Mouse (Mus musculus) hindlimb bud, embryonic 11.5 days (tissue): ENCODE results near the gene Hoxa4.

Source experiments
- DNase-seq: peaks from one replicate; pipeline ENCODE4 v3.0.0-alpha.2; 2012; ENCODE audit warnings: low read depth, low spot score; ENCODE audit errors: extremely low spot score

Hoxa4 gene

DNA sequence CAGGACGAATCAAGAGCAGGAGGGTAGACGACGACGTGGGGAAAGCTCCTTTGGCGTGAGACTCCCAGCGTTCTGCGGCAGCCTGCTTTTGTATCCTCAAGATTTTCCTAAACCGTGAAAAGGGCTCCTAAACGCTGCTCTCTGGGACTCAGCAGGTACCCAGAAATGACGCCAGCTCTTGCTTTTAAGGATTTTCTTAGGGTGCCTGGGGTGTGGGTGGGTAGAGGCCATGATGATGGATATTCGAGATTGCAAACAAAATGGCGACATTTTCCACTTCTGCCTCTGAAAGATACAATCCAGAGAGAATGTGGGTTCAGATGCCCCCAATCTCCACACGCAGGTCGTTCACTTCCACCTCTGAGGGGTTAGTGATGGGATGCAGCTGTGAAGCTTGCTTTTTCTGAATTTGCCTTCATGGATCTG, 23.8 kb downstream of the Hoxa4 start:
- DNase-seq: no peak

DNA sequence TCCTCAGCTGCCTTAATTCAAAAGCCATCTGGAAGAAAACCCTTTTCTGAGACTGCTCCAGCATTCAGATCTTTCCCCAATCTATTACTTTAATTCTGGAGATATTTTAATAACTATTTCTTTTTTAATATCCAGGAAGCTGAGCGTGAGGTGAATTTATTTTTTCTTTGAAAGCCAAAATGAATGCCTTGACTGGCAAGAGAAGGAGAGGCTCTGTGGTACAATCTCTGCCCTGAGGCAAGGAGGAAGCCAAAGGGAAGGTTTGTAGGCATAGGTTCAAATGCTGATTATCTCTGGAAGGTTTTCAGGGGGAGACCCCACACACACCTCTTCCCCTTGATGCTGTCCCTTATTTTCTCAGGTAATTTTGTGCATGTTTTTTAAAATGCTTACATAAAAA, 24.4 kb downstream of the Hoxa4 start:
- no peak for DNase-seq

DNA sequence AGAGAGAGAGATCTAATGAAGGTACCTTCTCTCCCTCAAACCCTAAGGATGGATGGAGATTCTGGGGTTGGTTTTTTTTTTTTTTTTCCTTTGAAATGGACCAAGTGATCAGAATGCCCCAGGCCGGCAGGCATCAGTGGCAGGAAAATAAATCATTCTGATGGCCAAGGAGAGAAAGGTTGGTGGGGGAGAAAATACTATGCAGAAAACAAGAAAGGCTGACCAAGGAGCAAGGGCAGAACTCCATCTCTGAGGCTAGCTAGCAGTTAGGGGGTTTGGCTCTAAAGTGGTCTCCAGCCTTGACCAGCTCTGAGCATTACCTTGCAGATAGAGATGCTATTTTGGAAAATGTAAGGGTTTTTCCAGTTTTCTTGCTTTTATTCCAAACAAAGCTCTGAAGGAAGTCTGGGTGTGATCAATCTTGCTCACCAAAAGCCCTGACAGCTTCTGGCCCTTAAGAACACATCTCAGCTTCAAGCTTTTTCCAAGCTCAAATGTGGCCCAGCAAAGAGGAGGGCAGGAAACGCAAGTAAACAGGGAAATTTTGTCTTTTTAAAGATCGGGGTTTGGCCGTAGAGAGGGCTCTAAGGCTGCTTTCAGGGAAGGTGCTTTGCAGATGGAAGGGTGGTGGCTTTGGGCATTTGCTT, 25.0 kb downstream of the Hoxa4 start:
- no peak for DNase-seq

DNA sequence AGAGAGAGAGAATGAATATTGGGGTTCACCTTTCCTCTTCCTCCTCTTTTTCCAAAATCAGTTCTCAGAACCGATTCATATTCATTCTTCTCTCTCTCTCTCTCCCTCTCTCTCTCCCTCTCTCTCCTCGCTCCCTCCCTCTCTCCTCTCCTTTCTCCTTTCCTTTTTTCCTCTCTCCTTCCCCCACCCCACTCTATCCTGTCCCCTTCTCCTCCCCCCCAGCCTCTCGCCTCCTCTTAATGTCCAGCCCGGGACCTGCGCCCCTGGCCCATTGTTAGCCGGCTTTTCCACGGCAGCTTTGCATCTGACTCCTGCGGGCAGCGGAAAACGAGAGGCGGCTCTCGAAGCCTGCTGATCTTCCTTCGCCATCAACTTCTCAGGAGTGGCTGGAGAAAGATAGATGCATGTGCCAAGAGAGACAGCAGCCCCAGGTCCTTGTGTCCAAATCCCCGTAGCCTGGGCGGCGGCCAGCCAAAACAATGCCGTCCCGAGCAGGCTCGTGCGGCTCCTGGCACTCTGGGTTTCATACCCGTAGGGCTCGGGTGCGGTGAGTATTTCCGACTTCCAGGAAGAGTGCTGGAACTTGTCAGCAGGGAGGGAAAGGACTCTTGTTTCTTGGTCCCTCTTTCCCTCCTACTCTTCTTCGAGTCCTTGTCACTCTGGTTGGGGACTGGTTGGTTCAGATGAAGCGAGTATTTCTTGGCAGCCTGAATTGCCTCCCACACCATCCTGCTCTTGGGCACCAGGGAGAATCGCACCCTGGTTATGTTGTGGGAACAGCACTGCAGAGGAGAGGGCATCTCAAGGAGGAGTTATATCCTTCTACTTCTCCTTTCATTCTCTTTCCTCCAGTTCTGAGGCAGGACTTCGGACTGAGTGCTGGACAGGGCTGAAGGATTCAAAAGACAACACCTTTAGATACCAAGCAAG, 25.8 kb downstream of the Hoxa4 start:
- DNase-seq: no peak

DNA sequence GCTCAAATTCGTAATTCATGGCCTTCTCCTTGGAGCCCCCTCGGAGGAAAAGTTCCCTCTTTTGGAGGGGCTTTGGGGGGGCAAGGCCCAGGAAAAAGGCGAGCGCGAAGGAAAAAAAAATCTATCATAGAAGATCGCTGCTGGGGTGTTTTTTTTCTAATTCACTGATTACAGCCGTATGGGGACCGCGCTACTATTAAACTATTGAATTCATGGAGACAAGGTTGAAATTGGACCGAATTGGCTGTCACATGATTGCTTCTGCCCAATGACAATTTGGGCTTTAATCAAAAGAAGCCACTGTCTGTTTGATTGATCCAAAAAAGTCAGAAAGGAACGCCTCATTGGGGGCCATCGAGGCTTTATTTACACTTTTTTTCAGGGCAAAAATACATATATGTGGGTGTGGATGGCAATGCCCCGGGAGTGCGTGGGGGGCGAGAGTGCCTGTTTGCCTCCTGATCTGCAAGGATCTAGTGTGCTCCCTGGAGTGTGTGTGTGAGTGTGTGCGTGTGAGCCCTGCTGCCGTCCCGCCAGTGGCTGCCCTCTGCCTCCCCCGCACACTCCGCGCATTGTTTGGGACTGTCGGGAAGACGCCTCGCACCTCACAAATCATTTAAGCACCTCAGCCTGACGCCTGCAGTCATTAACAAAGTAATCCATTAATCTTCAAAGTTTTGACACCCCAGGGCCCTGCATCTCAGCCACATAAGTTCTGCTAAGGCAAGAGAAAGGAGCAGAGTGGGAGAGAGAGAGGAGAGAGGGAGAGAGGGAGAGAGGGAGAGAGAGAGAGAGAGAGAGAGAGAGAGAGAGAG, 26.7 kb downstream of the Hoxa4 start, which contains the start of gene Hoxa2:
TSS of gene Hoxa2 (minus strand) at position 206 of the 815 bp plus-strand sequence.
- no peak for DNase-seq

DNA sequence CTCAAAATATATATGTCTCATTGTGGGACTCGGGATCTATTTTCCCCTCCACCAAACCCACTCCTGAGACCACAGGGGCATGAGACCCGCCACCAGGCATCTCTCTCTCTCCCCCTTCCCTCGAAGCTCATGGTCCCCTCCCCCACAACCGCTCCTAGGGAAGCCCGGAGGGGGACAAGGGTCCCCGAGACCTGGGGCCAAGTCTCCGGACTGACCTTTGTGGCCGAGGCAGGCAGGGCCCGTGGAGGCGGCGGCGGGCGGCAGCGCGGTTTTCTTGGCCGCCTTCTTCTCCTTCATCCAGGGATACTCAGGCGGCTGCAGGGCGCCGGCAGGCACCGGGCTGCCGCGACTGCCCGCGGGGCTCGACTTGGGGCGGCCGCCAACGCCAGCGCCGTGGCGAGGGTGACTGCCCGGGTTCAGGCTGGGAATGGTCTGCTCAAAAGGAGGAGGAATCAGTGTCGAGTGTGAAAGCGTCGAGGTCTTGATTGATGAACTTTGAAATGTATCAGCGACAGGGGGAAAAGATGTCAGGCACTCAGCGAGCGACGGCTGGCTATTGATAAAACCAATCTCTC, 27.4 kb downstream of the Hoxa4 start:
- DNase-seq: no peak

DNA sequence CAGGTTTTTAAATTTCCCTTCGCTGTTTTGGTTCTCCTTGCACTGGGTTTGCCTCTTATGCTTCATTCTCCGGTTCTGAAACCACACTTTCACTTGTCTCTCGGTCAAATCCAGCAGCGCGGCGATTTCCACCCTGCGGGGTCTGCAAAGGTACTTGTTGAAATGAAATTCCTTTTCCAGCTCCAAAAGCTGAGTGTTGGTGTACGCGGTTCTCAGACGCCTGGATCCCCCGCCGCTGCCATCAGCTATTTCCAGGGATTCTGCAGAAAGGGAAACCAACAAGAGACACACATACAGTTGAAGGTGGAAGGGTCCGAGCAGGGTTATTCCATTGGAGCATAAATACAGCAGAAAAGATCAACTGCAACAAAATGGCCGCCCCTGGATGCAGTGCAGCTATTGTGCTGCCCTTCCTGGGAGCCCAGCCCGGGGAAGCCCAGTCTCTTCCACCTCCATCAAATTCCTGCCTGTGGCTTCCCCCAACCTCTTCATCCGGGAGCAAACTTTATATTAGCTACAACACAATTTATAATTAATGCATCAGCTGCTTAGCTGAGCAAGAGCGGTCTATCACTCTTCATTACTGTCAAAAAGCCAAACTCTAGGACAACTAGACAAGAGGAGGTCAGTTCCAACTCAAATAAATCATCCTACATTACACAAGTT, 28.1 kb downstream of the Hoxa4 start:
- no peak for DNase-seq

DNA sequence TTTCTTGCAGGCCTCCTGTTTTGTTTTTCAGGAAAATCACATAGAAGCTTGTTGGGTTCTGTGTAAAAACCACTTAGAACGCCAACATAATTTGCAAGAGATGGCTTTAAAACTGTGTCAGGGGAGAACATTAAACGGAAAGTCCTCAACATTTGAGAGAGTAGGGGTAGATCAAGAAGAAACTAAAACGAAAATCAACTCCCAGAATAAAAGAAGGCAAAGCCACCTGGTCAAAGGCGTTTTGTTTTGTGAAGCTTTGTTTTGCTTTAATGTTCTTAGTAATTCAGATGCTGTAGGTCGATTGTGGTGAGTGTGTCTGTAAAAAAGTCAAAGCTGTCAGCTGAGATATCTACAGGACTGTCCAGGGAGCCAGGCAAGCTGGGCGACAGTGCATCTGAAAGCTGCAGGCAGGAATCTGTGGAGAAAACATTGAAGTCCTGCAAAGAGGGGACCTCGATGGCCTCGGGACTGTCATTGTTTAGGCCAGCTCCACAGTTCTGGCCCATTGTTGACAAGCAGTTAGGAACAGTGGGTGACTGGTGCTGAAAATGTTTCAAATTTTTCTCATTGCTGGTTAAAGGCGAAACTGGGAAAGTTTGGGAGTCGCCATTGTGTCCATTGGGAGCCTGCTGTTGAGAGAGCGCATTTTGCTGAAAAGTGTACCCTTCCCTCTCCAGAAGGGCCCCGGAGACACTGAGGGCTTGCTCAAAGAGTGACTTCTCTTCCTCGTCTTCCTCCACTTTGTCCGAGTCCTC, 28.8 kb downstream of the Hoxa4 start:
- no peak for DNase-seq

DNA sequence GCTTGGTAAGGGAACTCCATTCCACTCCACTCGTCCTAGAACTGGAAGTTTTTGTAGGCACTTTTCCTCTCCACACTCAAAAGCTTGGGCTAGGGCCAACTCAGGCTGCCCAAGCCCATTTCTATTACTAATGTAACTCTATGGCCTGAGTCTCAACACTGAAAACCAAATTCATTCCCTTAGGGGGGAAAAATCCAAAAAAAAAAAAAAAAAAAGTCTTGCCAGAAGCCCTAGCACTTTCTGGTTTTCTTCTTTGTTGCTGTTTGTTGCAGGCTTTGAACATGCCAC, 29.5 kb downstream of the Hoxa4 start:
- DNase-seq: no peak

DNA sequence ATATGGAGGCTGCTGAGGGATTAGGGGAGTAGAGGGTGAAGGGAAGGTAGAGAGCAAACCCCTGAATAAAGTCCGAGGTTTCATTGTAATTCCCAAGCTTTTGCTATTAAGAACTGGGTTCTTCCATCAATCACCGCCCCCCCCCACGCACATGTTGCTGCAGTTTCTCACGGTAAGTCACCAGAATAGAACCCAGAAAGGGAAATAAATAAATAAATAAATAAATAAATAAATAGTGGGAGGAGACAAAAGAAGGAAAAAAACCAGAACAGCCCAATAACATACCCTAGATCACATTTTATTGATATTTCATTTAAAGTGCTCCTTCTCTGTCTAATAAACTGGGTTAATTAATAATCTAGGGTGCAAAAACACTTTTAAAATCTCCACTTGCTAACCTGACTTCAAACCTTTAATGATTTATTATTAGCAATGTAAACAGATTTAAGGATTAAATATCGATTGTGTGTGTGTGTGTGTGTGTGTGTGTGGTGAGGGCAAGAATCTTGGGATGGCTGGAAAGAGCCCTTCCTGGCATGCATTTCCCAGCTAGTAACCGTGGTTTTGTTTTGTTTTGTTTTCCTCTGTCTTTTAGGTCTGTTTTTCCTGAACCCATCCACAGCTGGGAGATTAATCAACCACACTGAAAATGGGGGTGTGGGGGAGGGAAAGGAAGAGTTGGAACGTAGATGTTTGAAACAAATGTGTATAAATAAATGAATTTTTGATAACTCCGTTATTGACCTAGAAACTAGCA, 30.0 kb downstream of the Hoxa4 start:
- DNase-seq: no peak

DNA sequence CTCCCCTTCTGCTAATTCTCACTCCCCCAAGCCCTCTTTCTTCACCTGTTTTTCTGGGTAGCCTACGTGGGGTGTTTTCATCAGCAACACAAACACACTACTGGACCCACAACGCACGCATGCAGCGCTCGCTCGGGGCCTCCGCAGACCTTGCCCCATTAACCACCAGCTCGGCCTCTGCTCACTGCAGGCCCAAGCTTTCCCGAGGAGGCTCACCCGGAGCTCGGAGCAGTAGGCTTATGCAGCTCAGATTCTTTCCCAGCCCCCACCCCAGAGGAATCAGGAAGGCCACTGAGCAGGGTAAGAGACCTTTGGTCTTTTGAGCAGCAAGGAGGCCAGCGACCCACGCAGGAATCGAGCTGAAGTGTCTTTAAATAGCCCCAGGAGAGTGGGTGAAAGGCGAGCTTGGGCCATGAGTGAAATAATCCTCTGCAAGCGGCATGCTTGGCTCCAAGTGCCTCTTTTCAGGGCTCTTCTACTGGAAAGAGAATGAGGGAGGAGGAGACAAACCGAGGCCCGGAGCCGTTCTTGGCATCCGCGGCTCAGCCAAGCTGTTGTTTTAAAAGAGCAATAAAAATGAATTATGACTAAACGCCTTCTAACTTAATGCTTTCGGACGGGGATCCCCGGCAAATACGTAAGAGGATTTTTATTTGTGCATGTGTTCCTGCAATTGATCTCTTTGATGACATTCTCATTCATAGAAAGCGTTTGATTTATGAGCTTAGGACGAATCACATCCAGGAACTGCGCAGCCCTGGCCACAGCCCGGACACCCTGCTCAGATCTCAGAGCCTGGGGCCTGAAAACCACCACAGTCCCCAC, 30.8 kb downstream of the Hoxa4 start:
- DNase-seq: no peak

DNA sequence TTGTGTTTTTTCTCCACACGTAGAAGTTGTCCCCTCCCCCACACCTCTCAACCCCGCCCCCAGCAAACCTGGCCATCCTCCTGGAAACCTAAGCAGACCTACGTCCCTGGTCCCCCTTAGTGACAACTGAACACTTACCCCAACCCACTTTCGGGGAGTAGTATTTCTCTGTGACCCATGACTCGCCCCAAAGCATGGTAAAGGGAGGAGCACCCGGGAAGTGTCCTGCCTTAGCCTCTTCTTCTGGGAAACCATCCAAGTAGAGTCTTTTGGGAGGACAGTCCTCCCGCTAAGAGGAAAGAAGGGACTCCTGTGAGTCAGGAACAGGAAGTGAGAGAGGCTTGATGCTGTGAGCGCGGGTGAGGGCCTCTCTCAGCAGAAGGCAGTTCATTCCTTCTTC, 31.6 kb downstream of the Hoxa4 start:
- DNase-seq: no peak

DNA sequence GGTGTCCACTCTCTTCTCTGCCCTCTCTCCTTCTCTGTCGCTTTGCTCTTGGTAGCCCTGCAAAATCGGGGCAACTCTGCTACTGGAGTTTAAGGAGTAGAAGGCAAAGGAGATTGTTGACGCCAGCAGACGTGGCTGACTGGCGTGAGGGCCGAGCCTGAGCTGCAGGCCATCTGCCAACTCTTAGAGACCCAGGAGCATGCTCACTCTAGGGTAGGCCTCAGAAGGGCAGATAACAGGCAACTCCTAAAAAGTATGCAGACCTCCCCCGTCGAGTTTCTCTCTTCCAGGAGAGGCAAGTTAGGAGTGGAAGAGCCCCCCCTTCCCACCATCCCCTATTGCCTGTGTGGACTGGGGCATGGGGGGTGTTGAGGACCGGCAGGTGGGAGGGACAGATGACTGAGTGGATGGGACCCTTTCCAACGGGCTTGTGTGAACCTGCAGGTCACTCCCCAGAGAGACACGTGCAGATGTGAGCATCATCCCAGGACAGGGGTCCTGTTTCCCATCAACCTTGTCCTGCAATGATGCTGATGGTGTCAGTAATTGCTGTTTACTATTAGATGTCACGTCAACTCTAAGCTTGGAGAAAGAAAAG, 32.3 kb downstream of the Hoxa4 start:
- DNase-seq: no peak

DNA sequence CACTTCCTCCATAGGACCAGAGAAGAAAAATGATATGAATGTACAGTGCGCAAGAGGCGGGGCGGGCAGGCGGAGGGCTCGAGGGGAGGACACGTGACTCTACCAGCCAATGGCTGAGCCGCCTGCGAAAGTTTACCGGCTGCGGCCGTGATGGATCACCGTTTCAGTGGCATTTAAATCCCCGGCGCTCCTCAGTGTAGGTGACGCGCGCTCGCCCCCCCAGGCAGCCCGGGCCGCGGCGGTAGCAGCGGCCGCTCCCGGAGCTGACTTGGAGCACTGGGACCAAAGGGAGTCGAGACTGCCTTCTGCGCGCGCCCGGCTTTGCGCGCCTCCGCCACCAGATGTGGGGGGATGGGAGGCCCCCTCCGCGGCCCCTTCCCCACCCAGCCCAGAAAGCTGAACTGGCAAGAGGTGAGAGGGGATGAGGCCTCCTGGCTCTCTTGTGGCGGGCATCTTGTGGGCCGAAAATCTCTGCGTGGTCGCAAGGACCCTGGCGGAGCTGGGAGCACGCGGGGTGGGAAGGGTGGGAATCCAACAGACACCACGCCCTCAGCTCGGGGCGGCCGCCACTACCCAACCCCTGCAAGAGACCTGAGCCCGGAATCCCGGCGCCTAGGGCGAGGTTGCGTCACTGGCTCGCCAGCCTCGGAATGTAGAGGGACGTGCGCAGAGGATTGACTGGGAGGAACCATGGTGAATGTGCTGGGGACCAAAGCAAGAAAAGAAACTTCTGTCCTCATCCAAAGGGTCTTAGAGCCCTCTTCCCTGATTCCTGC, 33.1 kb downstream of the Hoxa4 start, which contains the start of gene Hoxa1:
TSS of gene Hoxa1 (minus strand) at position 42 of the 776 bp plus-strand sequence.
- DNase-seq: no peak

DNA sequence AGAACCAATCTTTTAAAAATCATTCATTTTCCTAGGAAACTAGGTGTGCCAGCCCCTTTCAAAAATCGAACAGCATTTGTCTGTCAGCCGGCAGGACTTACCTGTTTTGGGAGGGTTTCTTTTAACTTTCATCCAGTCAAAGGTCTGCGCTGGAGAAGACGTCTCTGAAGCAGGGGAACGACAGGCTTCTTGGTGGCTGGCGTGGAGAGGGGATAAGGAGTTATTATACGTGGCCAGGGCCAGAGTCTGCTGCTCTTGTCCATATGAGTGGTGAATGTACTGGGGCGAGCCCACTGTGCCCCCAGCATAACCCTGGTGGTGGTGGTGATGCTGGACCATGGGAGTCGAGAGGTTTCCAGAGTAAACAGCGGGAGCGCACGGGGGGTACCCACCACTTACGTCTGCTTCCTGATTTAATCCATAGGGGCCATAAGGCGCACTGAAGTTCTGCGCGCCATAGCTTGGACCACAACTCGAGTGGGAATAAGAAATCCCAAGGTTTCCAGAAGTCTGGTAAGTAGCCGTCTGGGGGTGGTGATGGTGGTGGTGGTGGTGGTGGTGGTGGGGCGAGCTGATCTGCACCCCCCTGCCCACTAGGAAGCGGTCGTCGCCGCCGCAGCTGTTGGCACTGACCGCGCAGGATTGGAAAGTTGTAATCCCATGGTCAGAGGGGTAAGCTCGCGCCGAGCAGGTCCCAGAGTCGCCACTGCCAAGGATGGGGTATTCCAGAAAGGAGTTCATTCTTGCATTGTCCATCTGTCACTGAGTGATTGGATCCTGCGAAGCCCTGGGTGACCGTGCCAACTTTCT, 33.9 kb downstream of the Hoxa4 start:
- no peak for DNase-seq

DNA sequence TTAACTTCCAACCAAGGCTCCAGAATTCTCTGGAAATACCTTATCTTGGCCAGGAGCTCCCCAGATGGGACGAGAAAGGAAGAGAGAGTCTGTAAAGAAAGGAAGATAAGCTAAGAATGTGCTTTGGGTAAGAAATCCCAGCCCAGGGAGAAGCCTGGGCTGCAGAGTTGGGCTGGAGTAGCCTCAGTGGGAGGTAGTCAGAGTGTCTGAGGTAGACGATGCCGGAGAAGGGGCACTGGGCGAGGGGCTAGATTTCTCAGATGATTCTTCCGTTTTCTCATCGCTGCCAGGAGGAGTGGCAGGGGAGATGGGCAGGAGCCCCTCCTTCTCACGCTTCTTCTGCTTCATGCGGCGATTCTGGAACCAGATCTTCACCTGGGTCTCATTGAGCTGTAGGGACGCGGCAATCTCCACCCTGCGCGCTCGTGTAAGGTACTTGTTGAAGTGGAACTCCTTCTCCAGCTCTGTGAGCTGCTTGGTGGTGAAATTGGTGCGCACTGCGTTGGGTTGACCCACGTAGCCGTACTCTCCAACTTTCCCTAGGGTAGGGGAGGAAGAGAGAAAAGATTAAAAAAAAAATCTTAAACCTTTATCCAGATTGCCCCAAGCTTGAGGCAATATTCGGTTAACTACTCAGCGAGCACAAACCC, 34.9 kb downstream of the Hoxa4 start:
- no peak for DNase-seq
